Mouse (Mus musculus) lung, adult 18-20 months (tissue): ENCODE data around the gene Fbl.
"Not testable (repeated sequence)": the region's sequence is repeated elsewhere in the genome, so short reads cannot be mapped to it uniquely, and the experiment has no call there.

Experiments used
- DNase-seq, 2 experiments: peaks; one replicate each; pipeline ENCODE4 v3.0.0; 2022; ENCODE audit warnings: mixed read lengths in 2 of 2

The Fbl gene

DNA sequence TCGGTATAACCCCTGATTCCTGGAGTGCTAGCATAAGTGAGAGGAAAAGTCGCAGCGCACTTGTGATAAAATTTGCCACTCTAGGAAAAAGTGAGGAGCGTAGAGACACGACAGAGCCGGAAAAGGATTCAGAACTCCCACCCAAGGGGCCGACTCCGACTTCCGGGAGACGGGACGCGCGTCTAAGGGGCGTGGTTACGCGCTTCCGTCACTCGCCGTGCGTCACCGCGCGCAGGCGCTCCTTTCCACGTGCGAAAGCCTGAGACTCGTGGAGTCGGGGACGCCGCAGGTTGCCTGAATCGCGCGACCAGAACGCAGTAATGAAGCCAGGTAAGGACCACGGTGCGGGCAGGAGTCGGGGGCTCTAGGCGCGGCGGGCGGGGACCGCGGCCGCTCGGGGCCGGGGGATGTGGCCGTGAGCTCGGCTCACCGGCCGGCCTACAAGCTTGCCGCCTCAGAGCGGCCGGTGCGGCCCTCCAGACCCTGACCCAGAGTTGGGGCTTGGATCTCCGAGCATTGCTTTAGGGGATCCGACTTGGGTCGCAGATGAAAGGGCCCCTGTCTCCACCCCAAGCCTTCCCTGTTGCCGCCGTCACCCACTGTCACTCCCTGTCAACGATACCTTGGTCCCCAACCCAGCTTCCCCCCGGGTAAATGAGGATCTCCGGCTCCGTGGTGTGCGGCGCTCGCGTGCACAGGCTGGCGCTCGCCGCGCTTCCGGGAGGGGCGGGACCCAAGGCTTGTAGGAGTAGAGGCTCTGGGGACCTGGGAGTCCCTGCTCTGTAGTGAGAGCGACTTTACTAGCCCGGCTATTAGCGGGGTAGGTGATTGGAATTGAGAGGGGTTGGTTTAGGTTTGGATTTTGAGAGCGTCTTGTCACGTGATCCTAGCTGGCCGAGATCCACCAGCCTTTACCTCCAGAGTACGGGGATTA is at the start of gene Fbl:
TSS of gene Fbl (plus strand) at position 222 of the 934 bp plus-strand sequence.
- peak; percentile 90 to 93 for DNase-seq

DNA sequence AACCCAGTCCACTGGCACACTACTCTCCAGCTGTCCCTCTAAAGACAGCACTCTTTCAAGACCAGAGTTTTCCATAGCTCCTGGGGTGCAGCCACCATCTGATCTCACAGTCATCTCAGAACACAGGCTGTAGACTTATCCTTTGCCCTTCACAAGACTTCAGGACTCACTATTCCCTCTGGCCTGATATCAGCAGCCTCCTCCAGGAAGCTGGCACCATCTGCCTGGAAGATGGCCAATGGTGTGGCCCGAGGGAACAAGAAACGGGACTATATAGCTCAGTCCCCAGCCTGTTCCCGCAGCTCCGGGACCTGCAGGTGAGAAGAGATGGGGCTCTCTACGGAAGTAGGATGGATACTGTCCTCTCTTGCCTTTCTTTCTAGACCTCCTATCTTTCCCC is 40.3 kb upstream of the Fbl start, which contains the start of gene 9530053A07Rik:
TSS of gene 9530053A07Rik (plus strand) at position 301 of the 400 bp plus-strand sequence.
- no peak for DNase-seq

DNA sequence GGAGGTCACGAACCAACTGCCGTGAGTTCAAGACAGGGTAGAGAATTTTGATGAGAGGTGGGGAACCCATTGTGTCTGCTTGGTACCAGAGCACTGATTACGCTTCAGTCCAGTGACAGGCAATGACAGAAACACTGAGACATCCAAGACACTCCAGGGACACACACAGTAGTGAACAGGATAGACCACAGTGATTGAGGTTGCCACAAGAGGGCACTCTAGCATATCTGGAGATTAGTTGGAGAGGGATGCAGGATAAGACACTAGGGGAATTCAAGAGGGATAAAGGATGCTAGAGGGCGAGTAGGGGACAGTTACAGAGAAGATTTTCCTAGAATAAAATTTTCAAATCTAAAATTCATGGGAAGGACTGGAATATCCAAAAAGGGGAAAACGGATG is 31.9 kb upstream of the Fbl start:
- peak in 1 of 2 experiments; percentile 11 for DNase-seq

DNA sequence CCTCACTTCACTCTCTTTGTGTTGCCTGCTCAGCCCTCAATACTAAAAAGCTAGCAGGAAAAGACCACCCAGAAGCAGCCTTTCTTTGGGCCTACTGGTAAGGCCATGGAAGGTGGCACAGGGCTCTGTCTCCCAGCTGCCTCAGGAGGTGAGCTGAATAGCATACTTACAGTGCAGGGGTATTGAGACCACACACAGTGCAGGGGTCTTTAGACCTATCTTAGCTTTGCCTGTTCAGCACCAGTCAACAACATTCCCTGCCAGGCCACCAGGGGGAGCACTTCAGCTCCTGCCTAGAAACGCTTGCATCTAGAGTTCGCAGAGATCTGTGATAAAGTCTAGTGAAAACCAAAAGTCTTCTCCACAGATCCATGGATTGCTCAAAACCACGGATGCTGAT is 21.2 kb upstream of the Fbl start:
- DNase-seq: peak; percentile 41 to 55

DNA sequence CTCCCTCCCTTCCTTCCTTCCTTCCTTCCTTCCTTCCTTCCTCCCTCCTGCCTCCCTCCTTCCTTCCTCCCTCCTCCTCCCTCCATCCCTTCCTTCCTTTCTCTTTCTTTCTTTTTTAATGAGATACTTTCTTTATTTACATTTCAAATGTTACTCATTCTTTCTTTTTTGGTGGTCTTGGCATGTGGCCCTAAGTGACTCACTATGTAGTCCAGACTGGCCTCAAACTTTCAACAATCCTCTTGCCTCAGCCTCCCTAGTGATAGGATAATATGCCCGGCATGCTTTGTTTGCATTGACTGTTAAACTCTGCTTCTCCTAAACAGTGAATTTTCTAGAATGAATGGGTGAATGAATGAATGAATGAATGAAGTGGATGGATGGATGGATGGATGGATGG is 19.7 kb upstream of the Fbl start:
- no peak for DNase-seq

DNA sequence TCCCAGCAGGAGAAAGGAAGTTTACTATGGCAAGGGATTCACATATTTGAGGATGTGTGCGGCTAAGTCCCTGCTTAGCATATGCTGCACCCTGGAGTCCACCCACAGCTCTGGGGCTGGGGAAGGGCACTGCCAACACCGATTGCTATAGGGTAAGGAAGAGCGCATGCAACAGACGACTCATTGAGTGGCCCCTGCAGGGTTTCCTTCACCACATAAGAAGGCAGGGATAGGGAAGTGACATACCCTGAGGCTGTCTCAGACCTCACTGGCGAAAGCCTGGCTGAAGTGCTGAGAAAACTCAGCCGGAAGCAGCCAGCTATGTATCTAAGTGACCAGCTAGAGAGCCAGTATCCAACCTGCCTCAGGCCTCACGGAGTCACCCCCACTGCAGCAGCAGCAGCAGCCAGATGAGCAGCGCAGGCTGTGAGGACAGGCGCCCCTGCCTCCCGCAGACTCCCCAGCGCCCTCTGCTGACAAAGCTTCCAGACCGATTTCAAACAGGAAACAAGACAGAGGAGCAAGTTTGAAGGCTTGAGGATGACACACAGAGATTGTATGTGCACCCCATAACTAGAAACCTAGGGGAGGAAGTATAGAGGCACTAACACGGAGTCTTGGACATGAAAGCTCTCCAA is 17.8 kb upstream of the Fbl start:
- peak in 1 of 2 experiments; percentile 21 for DNase-seq

DNA sequence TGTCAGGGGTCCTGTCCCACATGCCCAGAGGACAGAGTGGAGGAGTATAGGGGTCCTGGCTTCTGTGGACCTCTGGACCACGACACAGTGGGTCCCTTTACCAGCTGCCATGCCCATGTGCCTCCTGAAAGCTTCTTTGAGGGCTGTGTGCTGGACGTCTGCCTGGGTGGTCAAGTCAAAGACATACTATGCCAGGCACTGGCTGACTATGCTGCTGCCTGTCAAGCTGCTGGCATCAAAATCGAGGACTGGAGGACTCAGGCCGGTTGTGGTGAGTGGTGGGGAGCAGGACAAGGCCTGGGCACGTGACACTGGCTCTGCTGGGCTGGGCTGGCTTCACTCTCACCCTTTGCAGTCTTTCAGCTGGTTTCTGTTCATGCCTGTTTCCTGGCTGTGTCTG is 15.9 kb upstream of the Fbl start:
- not testable (repeated sequence) for DNase-seq

DNA sequence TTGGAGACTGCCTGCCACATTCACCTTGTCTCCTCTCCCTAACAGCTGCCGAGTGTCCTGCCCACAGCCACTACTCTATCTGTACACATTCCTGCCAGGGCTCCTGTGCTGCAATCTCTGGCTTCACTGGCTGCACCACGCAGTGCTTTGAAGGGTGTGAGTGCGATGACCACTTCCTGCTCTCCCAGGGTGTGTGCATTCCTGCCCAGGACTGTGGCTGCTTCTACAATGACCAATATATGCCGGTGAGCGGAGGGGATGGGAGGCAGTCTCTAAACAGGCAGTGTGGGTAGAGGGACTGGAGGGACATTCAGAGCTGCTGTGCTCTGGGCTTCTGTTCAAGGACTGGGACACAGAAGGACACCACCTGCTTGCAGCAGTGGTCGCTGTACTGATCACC is 10.2 kb upstream of the Fbl start:
- peak in 1 of 2 experiments; percentile 24 for DNase-seq

DNA sequence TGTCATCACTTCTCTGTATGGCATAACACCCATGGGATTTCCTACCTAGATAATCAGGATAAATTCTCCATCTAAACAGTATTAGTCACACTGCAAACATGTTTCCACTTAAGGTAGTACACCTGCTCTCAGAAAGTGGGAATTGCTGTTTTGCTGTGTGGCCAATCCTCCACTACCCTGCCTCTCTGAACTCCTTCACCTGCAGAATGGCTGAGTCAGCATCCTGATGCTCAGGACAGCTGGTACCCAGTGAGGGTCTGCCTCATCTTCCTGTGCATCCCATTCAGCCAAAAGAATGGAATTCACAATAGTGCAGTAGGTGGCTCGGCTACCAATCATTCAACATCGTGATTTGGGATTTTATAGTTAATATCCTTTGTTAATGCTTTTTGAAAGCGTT is 9.6 kb upstream of the Fbl start:
- DNase-seq: no peak

DNA sequence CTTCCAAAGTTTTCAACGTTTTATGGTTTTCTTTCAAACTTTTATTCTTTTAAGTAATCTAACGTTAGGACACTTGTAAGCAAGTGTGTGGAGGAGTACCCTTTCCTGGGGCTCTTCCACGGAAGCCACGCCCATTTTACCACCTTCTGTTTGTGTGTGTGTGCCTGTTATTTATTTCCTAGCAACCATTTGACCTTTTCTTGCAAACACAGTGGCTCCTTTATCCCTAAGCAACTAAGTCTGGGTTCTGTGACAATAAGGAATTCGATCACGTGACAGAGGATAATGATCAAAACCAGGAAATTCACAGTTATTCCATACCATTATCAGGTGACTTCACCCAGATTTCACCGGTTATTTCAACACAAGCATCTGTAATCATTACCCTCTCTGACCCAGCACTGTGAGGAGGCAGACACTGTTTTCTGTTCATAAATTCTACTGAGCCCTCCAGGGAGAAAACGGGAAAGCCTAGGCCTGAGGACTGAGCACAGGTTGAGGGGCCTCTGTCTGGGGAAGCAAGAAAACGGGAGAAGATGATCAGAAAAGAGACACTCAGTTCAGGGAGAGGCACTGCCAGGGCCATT is 8.3 kb upstream of the Fbl start:
- no peak for DNase-seq

DNA sequence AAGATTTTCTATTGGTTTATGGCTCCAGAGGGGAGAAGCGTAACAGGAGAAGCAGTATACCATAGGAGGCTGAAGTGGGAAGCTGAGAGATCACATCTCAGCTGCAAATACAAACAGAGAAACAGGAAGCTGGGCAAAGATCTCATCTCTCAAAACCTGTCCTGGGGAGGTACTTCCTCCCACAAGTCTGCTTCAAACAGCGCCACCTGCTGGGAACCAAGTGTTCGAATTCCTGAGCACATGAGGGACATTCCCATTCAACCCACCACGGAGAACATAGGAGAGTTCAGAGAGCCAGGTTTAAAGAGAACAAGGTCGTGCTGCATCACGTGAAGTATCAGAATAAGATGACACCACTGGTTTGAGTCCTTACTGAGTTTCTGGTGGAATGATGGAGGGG is 4.1 kb upstream of the Fbl start:
- no peak for DNase-seq

DNA sequence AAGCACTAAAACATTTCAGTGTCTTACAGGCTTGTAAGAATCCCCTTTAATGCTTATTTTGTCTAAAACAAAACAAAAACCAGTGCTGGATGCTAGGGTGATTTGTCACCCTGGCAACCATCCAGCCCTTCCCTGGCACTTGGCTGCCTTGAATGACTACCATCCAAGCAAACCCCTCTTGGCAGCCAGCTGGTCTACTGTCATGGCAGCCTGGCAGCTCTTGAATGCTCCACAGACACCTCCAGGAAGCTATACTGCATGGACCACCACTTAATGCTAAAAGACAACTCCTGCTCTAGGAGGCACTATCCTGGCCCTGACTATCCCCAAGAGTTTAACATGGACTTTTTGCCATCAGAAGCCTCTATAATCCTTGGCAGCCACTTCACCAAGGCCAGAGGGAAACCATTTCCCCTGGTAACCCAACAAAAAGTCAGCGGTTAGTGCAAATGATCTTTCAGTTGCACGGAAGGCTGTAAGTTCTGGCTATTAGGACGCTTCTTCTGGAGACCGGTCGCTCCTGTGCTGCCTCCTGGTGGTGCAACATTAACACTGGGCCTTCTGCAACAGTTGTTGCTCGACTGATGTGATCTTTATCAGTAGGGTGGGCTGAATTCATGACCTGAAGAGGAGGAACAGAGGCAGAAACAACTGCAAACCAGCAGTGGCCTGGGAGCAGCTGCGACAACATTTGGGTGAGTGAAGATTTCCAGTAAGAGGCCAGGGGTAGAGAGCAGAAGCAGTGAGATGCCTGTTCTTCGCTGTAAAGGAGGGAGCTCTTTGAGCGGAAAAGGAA is 992 bp upstream of the Fbl start:
- peak; percentile 58 to 74 for DNase-seq

DNA sequence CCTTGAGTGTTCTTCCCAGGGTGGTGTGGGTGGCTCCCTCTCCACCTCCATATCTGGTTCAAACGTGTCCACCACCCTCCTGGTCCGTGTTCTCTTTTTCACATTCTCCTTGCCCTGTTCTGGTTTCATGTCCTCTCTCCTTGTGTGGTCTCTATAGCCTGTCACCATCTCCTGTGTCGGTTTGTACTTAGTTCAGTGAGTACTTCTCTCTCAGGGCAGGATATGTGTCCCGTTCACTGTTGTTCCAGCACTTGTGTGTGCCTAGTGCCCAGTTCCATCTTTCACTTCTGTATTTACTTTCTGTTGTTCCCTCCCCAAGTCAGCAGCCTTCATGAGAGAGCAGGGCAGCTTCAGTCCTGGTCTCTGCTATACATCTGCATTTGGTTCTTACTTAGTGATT is 5.8 kb downstream of the Fbl start:
- no peak for DNase-seq

DNA sequence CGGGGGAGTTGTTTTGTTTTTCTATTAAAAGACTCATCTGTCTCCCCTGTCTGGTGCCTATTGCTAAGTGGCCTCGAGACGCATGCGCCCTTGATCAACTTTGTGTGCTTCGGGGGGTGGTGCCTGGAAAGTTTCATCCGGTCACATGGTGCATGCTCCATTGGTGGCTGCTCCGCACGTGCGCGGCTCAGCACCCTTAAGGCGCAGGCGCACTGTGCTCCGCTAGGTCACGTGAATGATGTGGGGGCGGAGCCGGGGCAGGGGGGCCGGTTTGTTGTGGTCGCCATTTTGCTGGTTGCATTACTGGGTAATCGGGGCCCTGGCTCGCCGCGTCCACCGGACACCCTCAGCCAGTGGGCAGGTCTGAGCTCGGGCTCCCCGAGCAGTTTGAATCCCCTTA is 9.7 kb downstream of the Fbl start, which contains the start of gene Dyrk1b:
TSS of gene Dyrk1b (plus strand) at position 242 of the 400 bp plus-strand sequence.
- DNase-seq: peak; percentile 98 to 99

DNA sequence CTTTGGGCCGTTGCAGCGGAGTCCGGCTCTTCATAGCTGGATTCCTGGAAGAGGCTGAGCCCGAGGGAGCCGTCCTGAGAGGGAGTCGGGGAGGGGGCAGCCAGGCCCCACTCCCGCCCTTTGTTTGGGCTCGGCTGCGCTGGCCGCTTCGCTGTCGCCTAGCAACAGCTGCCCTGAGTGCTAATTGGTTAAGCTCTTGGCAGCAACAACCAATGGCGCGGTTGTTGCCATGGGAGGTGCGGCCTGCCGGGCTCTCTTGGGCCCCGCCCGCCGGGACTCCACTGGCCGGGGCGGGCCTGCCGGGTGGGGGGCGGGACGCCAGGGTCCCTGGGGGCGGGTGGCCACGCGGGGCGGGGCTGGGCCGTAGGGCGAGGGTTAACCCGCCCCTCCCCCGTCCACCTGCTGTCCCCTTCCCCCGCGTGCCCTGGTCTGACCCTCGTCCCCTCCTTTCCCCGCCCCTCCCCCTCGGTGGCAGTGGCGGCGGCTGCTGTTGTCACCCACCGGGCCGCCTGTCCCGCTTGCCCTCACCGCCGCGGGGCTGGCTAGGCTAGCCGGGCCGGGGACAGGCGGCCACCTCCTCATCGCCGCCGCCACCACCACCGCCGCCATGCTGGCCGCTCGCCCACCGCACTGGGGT is 10.3 kb downstream of the Fbl start:
- peak; percentile 95 to 97 for DNase-seq

DNA sequence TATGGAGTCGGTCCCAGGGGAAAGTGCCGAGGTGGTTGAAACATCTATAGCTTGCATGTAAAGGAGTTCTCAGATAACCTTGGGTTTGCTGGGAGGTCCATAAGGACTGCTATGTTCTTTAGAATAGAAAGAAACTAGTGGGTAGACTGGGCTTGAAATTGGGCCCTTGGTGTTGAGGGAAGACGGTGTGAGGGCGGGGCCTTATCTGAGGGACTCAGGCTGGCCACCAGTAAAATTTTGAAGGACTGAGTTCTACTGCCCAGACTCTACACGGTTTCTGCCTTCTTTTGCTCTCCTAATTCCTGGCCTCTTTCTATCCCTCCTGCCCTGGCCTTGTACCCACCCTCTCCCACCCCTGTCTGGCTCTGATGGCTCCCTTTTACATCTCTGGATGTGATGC is 11.4 kb downstream of the Fbl start:
- no peak for DNase-seq

DNA sequence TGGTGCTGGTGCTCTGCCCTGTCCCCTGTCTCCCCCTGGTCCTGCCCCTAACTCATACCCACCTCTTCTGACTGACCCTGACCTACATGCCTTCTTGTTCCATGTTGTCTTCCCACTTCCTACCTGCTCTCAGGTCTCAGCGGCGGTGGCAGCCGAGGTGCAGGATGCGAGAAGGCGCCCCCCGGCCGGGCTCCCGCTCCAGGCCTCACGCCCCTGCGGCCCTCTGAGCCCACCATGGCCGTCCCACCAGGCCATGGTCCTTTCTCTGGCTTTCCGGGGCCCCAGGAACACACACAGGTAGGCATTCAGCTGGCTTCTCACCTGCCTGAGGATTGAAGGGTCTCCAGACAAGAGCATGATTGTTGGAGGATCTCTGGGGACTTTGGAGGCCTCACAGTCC is 11.9 kb downstream of the Fbl start:
- no peak for DNase-seq

DNA sequence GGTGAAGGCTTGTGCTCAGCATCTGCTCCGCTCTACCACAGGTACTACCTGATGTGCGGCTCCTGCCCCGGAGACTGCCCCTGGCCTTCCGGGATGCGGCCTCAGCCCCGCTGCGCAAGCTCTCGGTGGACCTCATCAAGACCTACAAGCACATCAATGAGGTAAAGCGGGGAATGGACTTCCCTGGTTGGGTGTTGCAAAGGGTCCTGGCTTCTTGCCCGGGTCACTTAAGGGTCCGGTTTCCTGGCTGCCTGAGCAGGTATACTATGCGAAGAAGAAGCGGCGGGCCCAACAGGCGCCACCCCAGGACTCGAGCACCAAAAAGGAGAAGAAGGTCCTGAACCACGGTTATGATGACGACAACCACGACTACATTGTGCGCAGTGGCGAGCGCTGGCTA is 12.8 kb downstream of the Fbl start:
- DNase-seq: peak in 1 of 2 experiments; percentile 12

DNA sequence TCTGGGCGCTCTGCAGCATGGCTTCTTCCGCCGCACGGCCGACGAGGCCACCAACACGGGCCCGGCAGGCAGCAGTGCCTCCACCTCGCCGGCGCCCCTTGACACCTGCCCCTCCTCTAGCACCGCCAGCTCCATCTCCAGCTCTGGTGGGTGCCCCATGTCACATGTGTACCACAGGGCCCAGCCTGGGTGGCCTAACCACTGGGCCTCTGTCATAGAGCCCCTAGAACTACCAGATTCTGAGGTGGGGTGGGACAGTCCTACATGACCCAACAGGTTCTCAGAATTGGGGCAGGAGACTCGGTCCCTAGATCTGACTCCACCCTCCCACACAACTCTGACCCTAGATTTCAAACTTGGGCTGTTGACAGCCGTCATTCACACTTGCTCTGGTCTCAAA is 16.4 kb downstream of the Fbl start:
- DNase-seq: no peak

DNA sequence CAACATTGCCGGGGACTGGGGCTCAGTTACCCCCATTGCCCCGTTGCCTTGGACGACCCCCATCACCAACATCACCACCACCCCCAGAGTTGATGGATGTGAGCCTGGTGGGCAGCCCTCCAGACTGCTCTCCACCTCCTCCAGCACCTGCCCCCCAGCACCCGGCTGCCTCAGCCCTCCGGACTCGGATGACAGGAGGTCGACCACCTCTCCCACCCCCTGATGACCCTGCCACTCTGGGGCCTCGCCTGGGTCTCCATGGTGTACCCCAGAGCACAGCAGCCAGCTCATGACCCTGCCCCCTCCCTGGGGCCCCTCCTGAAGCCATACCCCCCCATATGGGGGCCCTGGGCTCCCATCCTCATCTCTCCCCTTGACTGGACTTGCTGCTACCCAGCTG is 17.1 kb downstream of the Fbl start:
- DNase-seq: no peak

DNA sequence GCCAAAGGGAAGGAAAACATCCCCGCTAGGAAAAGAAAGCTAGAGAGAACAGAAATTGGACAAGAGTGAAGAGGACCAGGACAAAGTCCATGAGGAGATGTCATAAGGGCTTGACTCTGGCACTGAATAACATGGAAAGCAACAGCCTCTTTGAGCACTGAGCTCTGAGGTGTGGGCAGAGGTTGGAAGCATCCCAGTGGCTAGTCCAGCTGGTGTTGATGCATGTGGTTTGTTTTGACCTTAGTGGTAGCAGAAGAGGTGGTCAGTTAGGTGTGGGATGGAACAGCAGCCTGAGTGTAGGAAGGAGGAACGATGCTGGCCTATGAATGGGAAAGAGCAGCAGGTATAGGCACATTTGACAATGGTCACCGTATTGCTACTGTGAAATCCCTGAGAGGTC is 22.0 kb downstream of the Fbl start:
- no peak for DNase-seq

DNA sequence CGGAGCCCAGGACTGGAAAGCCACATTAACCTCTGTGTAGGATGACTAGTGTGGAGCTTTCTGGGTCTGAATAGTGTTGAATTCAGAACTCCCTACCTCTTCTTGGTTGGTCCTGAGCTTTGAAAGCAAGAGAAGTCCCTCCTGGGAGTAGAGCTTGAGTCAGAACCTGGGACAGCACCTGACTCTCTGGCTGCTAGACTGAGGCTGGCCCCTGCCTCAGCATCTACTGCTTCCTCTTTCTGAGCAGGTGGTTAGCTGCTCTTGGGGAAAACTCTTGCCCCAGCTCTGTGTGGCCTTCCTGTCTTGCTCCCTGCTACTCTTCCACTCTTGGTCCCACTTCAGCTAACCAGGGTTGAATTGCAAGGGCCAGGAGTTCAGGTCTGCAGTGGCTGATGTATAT is 22.4 kb downstream of the Fbl start:
- no peak for DNase-seq
